Mouse (Mus musculus) kidney, postnatal 0 days (tissue): ENCODE measurements around the gene Osbpl6. TPM values are rescaled to one million over a fixed set of nuclear protein-coding genes. Genes with fewer than 3 reads are reported as not detected.
A peak's percentile ranks its signal among the peaks of the same experiment; 100 is the strongest.

Source experiments
- ATAC-seq: fragments of 200-750 bp; cut with Nextera tagmentation; replicated peaks from 2 replicates; pipeline ENCODE4 v1.8.0; 2017; ENCODE audit warnings: low read depth, moderate number of reproducible peaks, moderate TSS enrichment, moderate library complexity; ENCODE audit not compliant: low FRiP score
- DNase-seq: peaks from one replicate; pipeline ENCODE4 v3.0.0-alpha.2; 2016; ENCODE audit warnings: low spot score
- H3K27ac ChIP-seq: fragments of 300-500 bp; sonication (generic); 2 replicates; pipeline ENCODE4 v1.5.1; 2014; ENCODE audit warnings: mild to moderate bottlenecking
- H3K27me3 ChIP-seq: fragments of 300-500 bp; sonication (generic); 2 replicates; pipeline ENCODE4 v1.6.1; 2014; ENCODE audit warnings: low read length, mixed read lengths; ENCODE audit not compliant: insufficient read depth
- H3K36me3 ChIP-seq: fragments of 300-500 bp; sonication (generic); 2 replicates; pipeline ENCODE4 v1.6.1; 2014; ENCODE audit warnings: low read length, mixed read lengths; ENCODE audit not compliant: insufficient read depth
- H3K4me1 ChIP-seq: fragments of 300-500 bp; sonication (generic); replicated peaks from 2 replicates; pipeline ENCODE4 v1.6.1; 2014; ENCODE audit warnings: antibody characterized with exemption, low read length, mixed read lengths; ENCODE audit not compliant: insufficient read depth
- H3K4me2 ChIP-seq: fragments of 300-500 bp; sonication (generic); 2 replicates; pipeline ENCODE4 v1.6.1; 2014; ENCODE audit warnings: mild to moderate bottlenecking, low read length, moderate library complexity, mixed read lengths
- H3K4me3 ChIP-seq: fragments of 300-500 bp; sonication (generic); replicated peaks from 2 replicates; pipeline ENCODE4 v1.5.1; 2014; ENCODE audit warnings: low read depth, low read length
- H3K9ac ChIP-seq: fragments of 300-500 bp; sonication (generic); 2 replicates; pipeline ENCODE4 v1.6.1; 2014; ENCODE audit warnings: low read depth, low read length
- H3K9me3 ChIP-seq: fragments of 300-500 bp; sonication (generic); replicated peaks from 2 replicates; pipeline ENCODE4 v1.6.1; 2016; ENCODE audit warnings: low read length, inconsistent platforms, mixed read lengths
- CTCF ChIP-seq: IDR thresholded peaks from 2 replicates; pipeline ENCODE4 v1.5.1; 2016; ENCODE audit warnings: antibody characterized with exemption, low read depth, mild to moderate bottlenecking, moderate library complexity
- WGBS: fragments of 180-500 bp; shearing (Covaris S2); extraction: QIAGEN DNeasy Blood & Tissue Kit; methylation state at CpG from one replicate; pipeline ENCODE4 v1.1.7; 2014; 5-methylcytosine and 5-hydroxymethylcytosine counted together
- polyA plus RNA-seq: library from polyadenylated mRNA; unstranded; fragments of >200 nt; fragmentation: Nextera tagmentation; extraction: Ambion mirVana; gene quantifications from 2 replicates; pipeline ENCODE4 v1.2.1, GENCODE M21; 2015

Osbpl6 gene
- polyA plus RNA-seq, 1 experiment from 2014 or later = 19.4 TPM

GRCm38 (mm10) chr2:76630293-76630692, 224.0 kb downstream of the Osbpl6 start:
- Histone ChIP-seq H3K27ac (no peak overlapping the region), H3K9ac (no peak overlapping the region), H3K4me1 (no peaks in the 10 kb centered on the region), H3K27me3 (no peaks in the 10 kb centered on the region), H3K4me3 (no peak overlapping the region), H3K36me3 (peaks cover 54% of the 10 kb centered on the region), H3K4me2 (no peak overlapping the region), H3K9me3 (no peaks in the 10 kb centered on the region)
- no peak for TF ChIP-seq CTCF
- DNase-seq (no peak), ATAC-seq (no peak)
- WGBS = 94% methylated on average over 12 of the region's 12 CpGs

- Histone ChIP-seq H3K36me3 (peaks cover 63% of the 10 kb centered on the region), H3K4me1 (no peaks in the 10 kb centered on the region), H3K4me3 (no peak overlapping the region), H3K27me3 (no peaks in the 10 kb centered on the region), H3K9ac (no peak overlapping the region), H3K9me3 (no peaks in the 10 kb centered on the region), H3K4me2 (no peak overlapping the region), H3K27ac (no peak overlapping the region)
- TF ChIP-seq CTCF = no peak
- WGBS = 92% methylated on average over 4 of the region's 4 CpGs
- no peak for DNase-seq
- no peak for ATAC-seq
Observed at GRCm38 (mm10) chr2:76631600-76631999, 225.3 kb downstream of the Osbpl6 start.

DNA sequence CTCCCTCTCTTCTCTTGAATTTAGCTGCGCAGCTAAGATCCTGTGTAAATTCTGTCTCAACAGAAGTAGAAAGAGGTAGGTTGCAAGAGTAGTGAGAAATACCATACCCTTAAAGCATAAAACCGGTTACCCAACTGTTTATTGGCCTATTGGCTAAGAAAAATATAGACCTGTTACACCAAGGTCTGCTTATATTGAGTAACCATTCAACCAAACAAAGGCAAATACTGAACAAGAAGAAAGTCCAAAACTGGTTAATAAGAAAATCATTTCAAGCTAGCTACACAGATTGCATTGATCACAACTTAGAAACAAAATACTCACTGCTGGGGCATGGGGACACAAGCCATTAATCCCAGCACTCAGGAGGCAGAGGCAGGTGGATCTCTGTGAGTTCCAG, 233.3 kb downstream of the Osbpl6 start:
- H3K27me3 ChIP-seq = no peaks in the 10 kb centered on the region
- no peak overlapping the region for H3K4me2 ChIP-seq
- H3K4me1 ChIP-seq = no peaks in the 10 kb centered on the region
- 92% methylated on average over 2 of the region's 2 CpGs for WGBS
- no peak overlapping the region for H3K27ac ChIP-seq
- TF ChIP-seq CTCF = no peak
- H3K36me3 ChIP-seq = peaks cover 42% of the 10 kb centered on the region
- DNase-seq (no peak), ATAC-seq (no peak)
- H3K9me3 ChIP-seq = no peaks in the 10 kb centered on the region
- H3K9ac ChIP-seq = no peak overlapping the region
- H3K4me3 ChIP-seq = no peak overlapping the region

DNA sequence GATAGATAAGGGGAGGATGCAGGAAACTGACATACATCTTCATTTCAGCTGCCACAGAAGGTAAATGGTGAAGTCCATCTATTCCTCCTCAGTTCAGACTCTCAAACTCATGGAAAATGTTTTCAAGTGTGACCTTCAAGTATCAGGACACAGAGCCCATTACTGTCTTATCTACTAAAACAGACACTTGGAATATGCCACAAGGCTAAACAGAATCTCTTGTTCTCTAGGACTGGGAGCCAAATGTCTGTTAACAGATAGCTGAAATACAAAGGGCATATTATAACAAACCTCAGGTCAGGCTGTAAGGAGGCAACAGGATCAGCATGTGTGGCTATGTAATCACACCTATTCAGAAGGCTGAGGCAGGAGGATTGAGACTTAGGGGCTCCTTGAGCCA, 237.5 kb downstream of the Osbpl6 start:
- H3K4me2 ChIP-seq = no peak overlapping the region
- no peak for TF ChIP-seq CTCF
- no peaks in the 10 kb centered on the region for H3K27me3 ChIP-seq
- ATAC-seq (no peak), DNase-seq (no peak)
- no peak overlapping the region for H3K9ac ChIP-seq
- H3K27ac ChIP-seq = no peak overlapping the region
- H3K36me3 ChIP-seq = peaks cover 22% of the 10 kb centered on the region
- H3K9me3 ChIP-seq = no peaks in the 10 kb centered on the region
- H3K4me1 ChIP-seq = peaks cover 3% of the 10 kb centered on the region; the same call in 1 of the 2 replicates
- H3K4me3 ChIP-seq = no peak overlapping the region

GRCm38 (mm10) chr2:76647441-76647869, 241.1 kb downstream of the Osbpl6 start:
- Histone ChIP-seq H3K27ac (peak overlapping the region; percentile 93), H3K27me3 (no peaks in the 10 kb centered on the region), H3K4me3 (peak overlapping the region; percentile 78), H3K9me3 (no peaks in the 10 kb centered on the region), H3K36me3 (0 out of 2 replicates have a peak, but pooled peaks cover under 1% of the 10 kb centered on the region), H3K9ac (peak overlapping the region; percentile 88), H3K4me1 (peaks cover 5% of the 10 kb centered on the region; the same call in 1 of the 2 replicates), H3K4me2 (peak overlapping the region; percentile 90)
- WGBS = under 1% methylated on average over 29 of the region's 32 CpGs
- no peak for TF ChIP-seq CTCF
- peak; percentile 62 for DNase-seq
- peak; percentile 59 for ATAC-seq

DNA sequence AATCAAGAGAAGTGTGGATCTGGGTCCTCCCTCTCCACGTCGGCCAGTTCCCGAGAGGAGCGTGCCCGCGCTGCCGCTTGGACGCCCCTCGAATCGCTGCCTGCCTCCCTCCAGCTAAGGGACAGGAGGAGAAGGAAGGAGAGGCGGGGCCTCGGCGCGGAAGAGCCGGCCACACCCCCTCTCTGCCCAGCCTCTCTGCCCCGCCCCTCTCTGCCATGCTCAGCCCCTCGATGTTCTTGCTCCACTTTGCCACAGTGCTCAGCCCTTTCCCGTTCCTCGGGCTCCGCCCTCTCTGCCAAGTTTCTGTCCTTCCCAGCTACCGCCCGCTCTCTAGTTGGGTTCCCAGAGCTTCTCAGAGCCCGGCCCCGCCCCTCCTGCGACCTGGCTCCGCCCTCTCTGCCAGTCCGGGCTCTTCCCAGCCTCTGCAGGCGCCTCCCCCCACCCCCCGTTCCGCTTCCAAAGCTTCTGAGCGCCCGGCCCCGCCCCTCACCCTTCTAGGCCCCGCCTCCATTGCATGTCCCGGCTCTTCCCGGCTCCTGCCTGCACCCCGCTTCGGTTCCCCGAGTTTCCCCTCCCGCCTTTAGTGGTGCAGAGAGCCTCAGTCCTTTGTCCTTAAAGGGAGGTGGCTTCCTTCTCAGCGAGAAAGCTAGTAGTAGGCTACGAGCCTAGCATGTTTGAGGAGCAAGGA, 241.7 kb downstream of the Osbpl6 start, which contains the start of the genes Prkra and Pjvk:
Gene Prkra, minus strand, starts transcription at position 133 of the 688 bp plus-strand sequence.
Gene Pjvk, plus strand, starts transcription at position 594 of the 688 bp plus-strand sequence.
- H3K4me2 ChIP-seq = peak within 1 kb of the TSS; percentile 90
- ATAC-seq (peak; percentile 99), DNase-seq (peak; percentile 99)
- no peaks in the 10 kb centered on the region for H3K36me3 ChIP-seq
- no peaks in the 10 kb centered on the region for H3K27me3 ChIP-seq
- peak within 1 kb of the TSS; percentile 88 for H3K9ac ChIP-seq
- H3K4me1 ChIP-seq = peaks cover 5% of the 10 kb centered on the region; the same call in 1 of the 2 replicates
- H3K9me3 ChIP-seq = no peaks in the 10 kb centered on the region
- WGBS = under 1% methylated on average over 35 of the region's 42 CpGs
- peak within 1 kb of the TSS; percentile 78 for H3K4me3 ChIP-seq
- TF ChIP-seq CTCF = 0 out of 2 replicates have a peak, but pooled peaks have one; percentile 9
- peak within 1 kb of the TSS; percentile 93 for H3K27ac ChIP-seq
